Mouse (Mus musculus): ENCODE measurements around the gene G530012D18Rik. TPM values are rescaled to one million over a fixed set of nuclear protein-coding genes. Genes with fewer than 3 reads are reported as not detected.
"Not testable (repeated sequence)": the region's sequence is repeated elsewhere in the genome, so short reads cannot be mapped to it uniquely, and the experiment has no call there.

The G530012D18Rik gene
- total and polyA plus RNA-seq, 3 experiments = 0.76 TPM; not detected in 2

DNA sequence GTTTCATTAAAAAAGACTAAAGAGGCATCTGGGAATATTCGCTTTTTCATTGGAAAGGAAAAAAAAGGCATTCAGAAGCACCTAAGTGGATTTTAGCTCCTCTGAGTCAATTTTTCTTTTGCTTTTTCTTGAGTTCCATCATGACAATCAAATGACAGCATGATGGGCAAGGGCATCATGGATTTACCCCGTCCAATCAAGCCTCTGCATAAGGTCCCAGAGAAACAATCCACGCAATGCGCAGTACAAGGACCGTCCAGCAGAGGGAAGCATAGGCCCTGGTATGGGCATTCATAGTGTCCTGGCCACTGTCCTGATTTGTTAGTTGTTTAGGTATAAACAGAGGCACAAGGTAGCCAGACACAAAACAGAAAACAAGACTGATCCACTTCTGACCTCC, 6.0 kb downstream of the G530012D18Rik start:
- H3K4me1 ChIP-seq (ENCODE audit: insufficient read depth, low read depth, low read length); H3K9me3 ChIP-seq (replicated peaks); DNase-seq (ENCODE audit: low spot score); ATAC-seq (ENCODE audit: extremely low read depth, insufficient number of reproducible peaks, low FRiP score, poor library complexity, severe bottlenecking); H3K27me3 ChIP-seq (ENCODE audit: insufficient read depth, low read length); H3K36me3 ChIP-seq (replicated peaks); H3K4me3 ChIP-seq (ENCODE audit: low read depth, low read length): not testable (repeated sequence)

GRCm38 (mm10) chr1:85588697-85589096, 13.2 kb downstream of the G530012D18Rik start:
- H3K36me3 ChIP-seq (replicated peaks) = not testable (repeated sequence)

GRCm38 (mm10) chr1:85592526-85592925, 17.1 kb downstream of the G530012D18Rik start:
- H3K4me3 ChIP-seq (ENCODE audit: low read depth, low read length); H3K27me3 ChIP-seq (ENCODE audit: insufficient read depth, low read length); H3K9me3 ChIP-seq (replicated peaks); H3K36me3 ChIP-seq (replicated peaks); DNase-seq (ENCODE audit: low spot score); H3K4me1 ChIP-seq (ENCODE audit: insufficient read depth, low read depth, low read length); ATAC-seq (ENCODE audit: extremely low read depth, insufficient number of reproducible peaks, low FRiP score, poor library complexity, severe bottlenecking): not testable (repeated sequence)

More at GRCm38 (mm10) chr1:85588697-85589096, 13.2 kb downstream of the G530012D18Rik start:
- not testable (repeated sequence) for DNase-seq (ENCODE audit: low spot score); H3K4me1 ChIP-seq (ENCODE audit: insufficient read depth, low read depth, low read length); H3K9me3 ChIP-seq (replicated peaks); H3K27me3 ChIP-seq (ENCODE audit: insufficient read depth, low read length); ATAC-seq (ENCODE audit: extremely low read depth, insufficient number of reproducible peaks, low FRiP score, poor library complexity, severe bottlenecking); H3K4me3 ChIP-seq (ENCODE audit: low read depth, low read length)

DNA sequence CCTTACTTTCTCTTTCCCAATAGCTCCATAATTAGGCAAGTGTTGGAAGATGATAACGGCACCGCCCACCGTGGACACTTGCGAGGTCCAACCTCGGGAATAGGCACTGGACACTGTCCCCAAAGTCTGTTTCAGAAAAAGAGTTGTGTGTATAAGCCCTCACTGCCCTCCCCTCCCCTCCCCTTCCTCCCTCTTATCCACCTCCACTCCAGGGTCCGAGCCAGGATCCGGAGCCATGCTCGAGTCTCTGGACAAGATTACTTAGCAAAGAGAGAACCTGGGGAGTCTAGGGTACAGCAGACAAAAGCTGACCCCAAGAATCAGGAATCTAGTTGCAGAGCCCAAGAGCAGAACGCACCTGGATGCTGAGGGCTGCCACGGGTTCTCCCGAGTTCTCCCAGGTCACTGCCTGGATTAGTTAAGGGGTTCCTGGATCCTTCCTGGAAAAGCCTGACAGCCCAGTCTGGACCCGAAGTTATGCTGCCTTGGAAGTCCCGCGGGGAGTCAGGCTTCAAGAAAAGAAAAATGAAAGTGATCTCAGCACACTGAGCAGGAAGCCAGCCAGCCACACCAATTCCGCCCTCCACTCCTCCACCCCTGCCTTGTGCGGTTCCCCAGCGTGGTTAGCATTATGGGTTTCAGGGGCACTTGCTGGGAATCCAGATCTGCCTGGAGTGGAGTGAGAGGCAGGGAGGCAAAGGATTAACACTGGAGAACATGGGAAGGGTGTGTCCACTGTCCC, 23.0 kb downstream of the G530012D18Rik start, which contains the start of gene Sp110:
TSS of gene Sp110 (minus strand) at position 547 of the 742 bp plus-strand sequence.
- H3K9me3 ChIP-seq (replicated peaks); DNase-seq (ENCODE audit: low spot score); ATAC-seq (ENCODE audit: extremely low read depth, insufficient number of reproducible peaks, low FRiP score, poor library complexity, severe bottlenecking); H3K27me3 ChIP-seq (ENCODE audit: insufficient read depth, low read length); H3K4me3 ChIP-seq (ENCODE audit: low read depth, low read length); H3K4me1 ChIP-seq (ENCODE audit: insufficient read depth, low read depth, low read length); H3K36me3 ChIP-seq (replicated peaks): not testable (repeated sequence)

DNA sequence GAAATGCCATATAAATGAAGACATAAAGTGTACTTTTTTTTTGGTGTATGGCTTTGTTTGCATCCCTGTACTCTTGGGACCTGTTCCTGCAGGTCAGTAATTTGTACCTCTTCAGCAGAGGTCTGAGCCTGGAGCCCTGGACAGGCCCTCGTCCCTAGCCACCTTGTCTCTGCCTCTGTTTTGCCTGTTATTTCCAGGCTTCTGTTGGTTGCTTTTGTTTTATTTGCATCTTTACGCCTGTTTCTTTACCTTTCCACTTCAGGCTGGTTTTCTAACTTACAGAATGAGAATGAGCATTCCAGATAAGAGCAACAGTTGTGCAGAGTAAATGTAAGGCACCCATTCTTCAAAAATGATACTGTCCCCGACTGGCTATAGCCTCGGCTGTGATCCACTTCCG, 24.6 kb downstream of the G530012D18Rik start, which contains the start of gene Sp140:
TSS of gene Sp140 (plus strand) at position 301 of the 400 bp plus-strand sequence.
- not testable (repeated sequence) for H3K27me3 ChIP-seq (ENCODE audit: insufficient read depth, low read length); ATAC-seq (ENCODE audit: extremely low read depth, insufficient number of reproducible peaks, low FRiP score, poor library complexity, severe bottlenecking); H3K9me3 ChIP-seq (replicated peaks); H3K4me3 ChIP-seq (ENCODE audit: low read depth, low read length); H3K36me3 ChIP-seq (replicated peaks); DNase-seq (ENCODE audit: low spot score); H3K4me1 ChIP-seq (ENCODE audit: insufficient read depth, low read depth, low read length)

DNA sequence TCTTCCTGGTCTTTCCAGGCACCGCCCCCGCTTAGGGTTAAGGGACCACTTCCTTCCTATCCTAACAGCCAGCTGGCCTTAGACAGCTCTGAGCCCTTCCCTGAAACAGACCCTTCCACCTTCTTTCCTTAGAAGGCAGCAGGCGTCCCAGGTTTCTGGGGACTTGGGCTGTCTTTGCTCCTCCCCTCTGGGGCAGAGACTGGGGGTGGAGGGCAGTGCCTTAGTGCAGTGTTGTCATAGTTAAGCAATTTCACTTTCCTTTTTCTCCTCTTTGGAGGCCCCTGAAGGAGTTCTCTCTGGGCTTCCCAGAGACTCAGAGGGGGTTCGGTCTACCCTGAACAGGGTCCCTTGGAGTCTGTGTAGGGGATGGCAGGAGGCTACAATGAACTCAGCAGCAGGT, 25.3 kb downstream of the G530012D18Rik start:
- not testable (repeated sequence) for ATAC-seq (ENCODE audit: extremely low read depth, insufficient number of reproducible peaks, low FRiP score, poor library complexity, severe bottlenecking); H3K9me3 ChIP-seq (replicated peaks); H3K36me3 ChIP-seq (replicated peaks); DNase-seq (ENCODE audit: low spot score); H3K4me3 ChIP-seq (ENCODE audit: low read depth, low read length); H3K4me1 ChIP-seq (ENCODE audit: insufficient read depth, low read depth, low read length); H3K27me3 ChIP-seq (ENCODE audit: insufficient read depth, low read length)

- not testable (repeated sequence) for H3K36me3 ChIP-seq (replicated peaks); ATAC-seq (ENCODE audit: extremely low read depth, insufficient number of reproducible peaks, low FRiP score, poor library complexity, severe bottlenecking)
Observed at GRCm38 (mm10) chr1:85604341-85604740, 28.9 kb downstream of the G530012D18Rik start.

GRCm38 (mm10) chr1:85608361-85608760, 32.9 kb downstream of the G530012D18Rik start:
- ATAC-seq (ENCODE audit: extremely low read depth, insufficient number of reproducible peaks, low FRiP score, poor library complexity, severe bottlenecking); DNase-seq (ENCODE audit: low spot score): not testable (repeated sequence)

More at GRCm38 (mm10) chr1:85604341-85604740, 28.9 kb downstream of the G530012D18Rik start:
- not testable (repeated sequence) for H3K4me1 ChIP-seq (ENCODE audit: insufficient read depth, low read depth, low read length); H3K27me3 ChIP-seq (ENCODE audit: insufficient read depth, low read length); H3K9me3 ChIP-seq (replicated peaks); H3K4me3 ChIP-seq (ENCODE audit: low read depth, low read length); DNase-seq (ENCODE audit: low spot score)

GRCm38 (mm10) chr1:85610581-85610980, 35.1 kb downstream of the G530012D18Rik start:
- H3K4me3 ChIP-seq (ENCODE audit: low read depth, low read length); DNase-seq (ENCODE audit: low spot score); H3K27me3 ChIP-seq (ENCODE audit: insufficient read depth, low read length); H3K4me1 ChIP-seq (ENCODE audit: insufficient read depth, low read depth, low read length); ATAC-seq (ENCODE audit: extremely low read depth, insufficient number of reproducible peaks, low FRiP score, poor library complexity, severe bottlenecking); H3K9me3 ChIP-seq (replicated peaks); H3K36me3 ChIP-seq (replicated peaks): not testable (repeated sequence)

More at GRCm38 (mm10) chr1:85608361-85608760, 32.9 kb downstream of the G530012D18Rik start:
- H3K4me3 ChIP-seq (ENCODE audit: low read depth, low read length); H3K27me3 ChIP-seq (ENCODE audit: insufficient read depth, low read length); H3K4me1 ChIP-seq (ENCODE audit: insufficient read depth, low read depth, low read length); H3K36me3 ChIP-seq (replicated peaks); H3K9me3 ChIP-seq (replicated peaks): not testable (repeated sequence)

GRCm38 (mm10) chr1:85615096-85615495, 39.6 kb downstream of the G530012D18Rik start:
- ATAC-seq (ENCODE audit: extremely low read depth, insufficient number of reproducible peaks, low FRiP score, poor library complexity, severe bottlenecking); H3K27me3 ChIP-seq (ENCODE audit: insufficient read depth, low read length); H3K4me1 ChIP-seq (ENCODE audit: insufficient read depth, low read depth, low read length); H3K9me3 ChIP-seq (replicated peaks); H3K4me3 ChIP-seq (ENCODE audit: low read depth, low read length); H3K36me3 ChIP-seq (replicated peaks); DNase-seq (ENCODE audit: low spot score): not testable (repeated sequence)

- H3K27me3 ChIP-seq (ENCODE audit: insufficient read depth, low read length); H3K4me1 ChIP-seq (ENCODE audit: insufficient read depth, low read depth, low read length); H3K4me3 ChIP-seq (ENCODE audit: low read depth, low read length); H3K9me3 ChIP-seq (replicated peaks); DNase-seq (ENCODE audit: low spot score); H3K36me3 ChIP-seq (replicated peaks); ATAC-seq (ENCODE audit: extremely low read depth, insufficient number of reproducible peaks, low FRiP score, poor library complexity, severe bottlenecking): not testable (repeated sequence)
Observed at GRCm38 (mm10) chr1:85615819-85616218, 40.3 kb downstream of the G530012D18Rik start.

- not testable (repeated sequence) for H3K4me3 ChIP-seq (ENCODE audit: low read depth, low read length); H3K4me1 ChIP-seq (ENCODE audit: insufficient read depth, low read depth, low read length); H3K36me3 ChIP-seq (replicated peaks); H3K27me3 ChIP-seq (ENCODE audit: insufficient read depth, low read length); ATAC-seq (ENCODE audit: extremely low read depth, insufficient number of reproducible peaks, low FRiP score, poor library complexity, severe bottlenecking); DNase-seq (ENCODE audit: low spot score); H3K9me3 ChIP-seq (replicated peaks)
Observed at GRCm38 (mm10) chr1:85617161-85617560, 41.7 kb downstream of the G530012D18Rik start.

All from G1E (cell line).